Mouse (Mus musculus): ENCODE data around the gene Tfe3. TPM values are rescaled to one million over a fixed set of nuclear protein-coding genes. Genes with fewer than 3 reads are reported as not detected.
"Not testable (repeated sequence)": the region's sequence is repeated elsewhere in the genome, so short reads cannot be mapped to it uniquely, and the experiment has no call there.

Tfe3 gene
- polyA plus RNA-seq, 1 experiment from 2014 or later, result 17.3 TPM

DNA sequence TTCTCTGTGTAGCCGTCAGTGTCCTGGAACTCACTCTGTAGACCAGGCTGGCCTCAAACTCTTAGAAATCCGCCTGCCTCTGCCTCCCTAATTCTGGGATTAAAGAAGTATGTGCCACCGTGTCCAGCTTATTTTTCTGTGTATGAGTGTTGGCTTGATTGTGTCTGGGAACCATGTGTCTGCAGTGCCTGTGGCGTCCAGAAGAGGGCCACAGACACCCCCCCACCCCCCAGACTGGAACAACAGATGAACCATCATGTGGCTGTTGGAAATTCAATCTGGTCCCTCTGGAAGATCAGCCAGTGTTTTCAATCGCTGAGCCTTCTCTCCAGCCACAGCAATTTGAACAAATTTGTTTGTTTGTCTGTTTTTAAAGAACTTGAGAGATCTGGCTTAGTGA lies 18.9 kb upstream of the Tfe3 start:
- no peak for TF ChIP-seq EP300 (optimal IDR thresholded peaks at IDR 0.05)
- peak; percentile 49 for TF ChIP-seq CTCF (IDR thresholded peaks at IDR 0.05; ENCODE audit: low read depth)
- no peak for ATAC-seq (ENCODE audit: low FRiP score, low TSS enrichment)
- 52% methylated on average over 5 of the region's 5 CpGs for WGBS
- H3K4me1 ChIP-seq (replicated peaks; ENCODE audit: control insufficient read depth, insufficient read depth), result no peaks in the 10 kb centered on the region
- H3K9ac ChIP-seq (ENCODE audit: low read length), result no peak overlapping the region
- no peaks in the 10 kb centered on the region for H3K27me3 ChIP-seq (ENCODE audit: control insufficient read depth, insufficient read depth, low read length)
- DNase-seq (ENCODE audit: low spot score), result no peak
- no peak overlapping the region for H3K4me2 ChIP-seq (replicated peaks; ENCODE audit: low read depth)
- H3K27ac ChIP-seq (replicated peaks), result no peak overlapping the region
- H3K4me3 ChIP-seq (ENCODE audit: low read depth, low read length), result no peak overlapping the region
- no peaks in the 10 kb centered on the region for H3K36me3 ChIP-seq (ENCODE audit: control insufficient read depth, insufficient read depth, low read length)
- no peaks in the 10 kb centered on the region for H3K9me3 ChIP-seq (ENCODE audit: control insufficient read depth, low read length)

DNA sequence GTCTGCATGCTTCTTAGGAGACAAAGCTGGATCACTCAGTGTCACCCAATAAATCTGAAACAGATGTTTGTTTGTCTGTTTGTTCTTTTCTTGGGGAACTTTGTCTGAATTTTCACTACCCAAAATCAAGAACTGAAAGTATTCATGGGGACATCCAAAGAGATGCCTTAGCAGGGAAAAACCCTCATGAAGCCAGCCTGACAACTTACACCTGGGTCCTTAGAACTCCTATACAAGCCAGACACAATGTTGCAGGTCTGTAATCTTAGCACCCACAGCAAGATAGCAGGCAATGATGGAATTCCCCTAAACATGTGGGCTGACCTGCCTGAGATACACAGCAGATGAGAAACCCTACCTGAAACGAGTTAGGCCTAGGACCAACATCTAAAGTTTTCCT lies 17.4 kb upstream of the Tfe3 start:
- no peaks in the 10 kb centered on the region for H3K9me3 ChIP-seq (ENCODE audit: control insufficient read depth, low read length)
- no peaks in the 10 kb centered on the region for H3K36me3 ChIP-seq (ENCODE audit: control insufficient read depth, insufficient read depth, low read length)
- ATAC-seq (ENCODE audit: low FRiP score, low TSS enrichment) (no peak), DNase-seq (ENCODE audit: low spot score) (no peak)
- no peak overlapping the region for H3K27ac ChIP-seq (replicated peaks)
- no peak overlapping the region for H3K4me3 ChIP-seq (ENCODE audit: low read depth, low read length)
- H3K4me2 ChIP-seq (replicated peaks; ENCODE audit: low read depth), result no peak overlapping the region
- TF ChIP-seq EP300 (optimal IDR thresholded peaks at IDR 0.05) (no peak), CTCF (IDR thresholded peaks at IDR 0.05; ENCODE audit: low read depth) (no peak)
- H3K4me1 ChIP-seq (replicated peaks; ENCODE audit: control insufficient read depth, insufficient read depth), result no peaks in the 10 kb centered on the region
- WGBS, result 53% methylated on average over 1 of the region's 1 CpGs
- no peaks in the 10 kb centered on the region for H3K27me3 ChIP-seq (ENCODE audit: control insufficient read depth, insufficient read depth, low read length)
- no peak overlapping the region for H3K9ac ChIP-seq (ENCODE audit: low read length)

DNA sequence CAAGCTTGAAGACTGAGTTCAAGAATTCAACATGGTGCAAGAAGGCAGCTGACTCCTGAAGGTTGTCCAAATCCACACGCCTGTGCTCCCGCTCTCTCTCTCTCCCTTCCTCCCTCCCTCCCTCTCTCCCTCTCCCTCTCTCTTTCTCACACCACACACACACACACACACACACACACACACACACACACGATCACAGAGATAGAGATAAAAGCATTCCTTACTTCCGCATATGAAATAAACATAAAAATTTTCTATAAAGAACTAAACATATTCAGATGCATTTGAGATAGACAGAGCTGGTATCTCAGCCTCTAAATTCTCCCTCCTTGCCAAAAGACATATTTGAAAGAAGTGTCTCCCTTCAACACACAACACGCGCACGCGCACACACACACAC lies 16.9 kb upstream of the Tfe3 start:
- Histone ChIP-seq H3K9me3 (ENCODE audit: control insufficient read depth, low read length) (no peaks in the 10 kb centered on the region), H3K9ac (ENCODE audit: low read length) (no peak overlapping the region), H3K4me3 (ENCODE audit: low read depth, low read length) (no peak overlapping the region), H3K27ac (replicated peaks) (no peak overlapping the region), H3K4me2 (replicated peaks; ENCODE audit: low read depth) (no peak overlapping the region), H3K36me3 (ENCODE audit: control insufficient read depth, insufficient read depth, low read length) (no peaks in the 10 kb centered on the region), H3K4me1 (replicated peaks; ENCODE audit: control insufficient read depth, insufficient read depth) (no peaks in the 10 kb centered on the region), H3K27me3 (ENCODE audit: control insufficient read depth, insufficient read depth, low read length) (no peaks in the 10 kb centered on the region)
- TF ChIP-seq CTCF (IDR thresholded peaks at IDR 0.05; ENCODE audit: low read depth) (no peak), EP300 (optimal IDR thresholded peaks at IDR 0.05) (no peak)
- no peak for ATAC-seq (ENCODE audit: low FRiP score, low TSS enrichment)
- WGBS, result 80% methylated on average over 8 of the region's 8 CpGs
- no peak for DNase-seq (ENCODE audit: low spot score)

DNA sequence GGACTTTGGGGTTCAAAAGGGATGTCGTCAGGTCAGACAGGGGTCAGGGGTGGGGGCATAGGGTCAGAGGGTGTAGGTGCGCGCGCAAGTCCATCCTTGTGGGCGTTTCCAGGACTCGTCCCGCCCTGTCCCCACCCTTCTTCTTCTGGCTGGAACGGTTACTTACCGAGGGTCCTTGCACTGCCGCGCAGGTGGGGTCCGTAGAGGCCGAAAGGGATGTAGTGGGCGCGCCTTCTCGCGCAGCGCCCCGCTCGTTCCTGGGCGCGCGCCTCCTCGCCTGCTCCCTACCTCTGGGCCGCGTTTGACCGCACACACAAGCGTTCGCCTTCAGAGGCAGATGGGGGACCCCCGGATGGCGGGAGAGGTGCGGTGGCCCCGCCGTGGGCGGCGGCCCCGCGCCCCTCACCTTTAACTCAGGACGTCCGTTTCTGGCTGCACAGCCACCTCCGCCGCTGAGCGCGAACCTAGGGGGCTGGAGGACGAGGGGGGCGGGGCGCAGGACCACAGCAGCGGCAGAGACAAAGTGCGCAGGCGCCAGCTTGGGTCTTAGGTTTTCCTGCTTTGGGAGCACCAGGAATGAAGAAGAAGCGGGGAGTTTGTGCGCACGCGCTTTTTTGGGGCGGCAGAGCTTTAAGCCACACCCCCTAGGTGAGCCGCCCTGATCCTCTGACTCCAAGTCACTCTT lies 11.8 kb upstream of the Tfe3 start, which contains the start of gene Ccdc120:
Gene Ccdc120, minus strand, starts transcription at position 474 of the 685 bp plus-strand sequence.
- Histone ChIP-seq H3K4me3 (ENCODE audit: low read depth, low read length) (peak within 1 kb of the TSS; percentile 54), H3K27me3 (ENCODE audit: control insufficient read depth, insufficient read depth, low read length) (no peaks in the 10 kb centered on the region), H3K9me3 (ENCODE audit: control insufficient read depth, low read length) (no peaks in the 10 kb centered on the region), H3K27ac (replicated peaks) (no peak within 1 kb of the TSS), H3K36me3 (ENCODE audit: control insufficient read depth, insufficient read depth, low read length) (no peaks in the 10 kb centered on the region), H3K4me1 (replicated peaks; ENCODE audit: control insufficient read depth, insufficient read depth) (no peaks in the 10 kb centered on the region), H3K4me2 (replicated peaks; ENCODE audit: low read depth) (peak within 1 kb of the TSS; percentile 62), H3K9ac (ENCODE audit: low read length) (peak within 1 kb of the TSS; percentile 64)
- TF ChIP-seq EP300 (optimal IDR thresholded peaks at IDR 0.05) (no peak), CTCF (IDR thresholded peaks at IDR 0.05; ENCODE audit: low read depth) (no peak)
- WGBS, result 10% methylated on average over 31 of the region's 56 CpGs
- DNase-seq (ENCODE audit: low spot score) (peak; percentile 68), ATAC-seq (ENCODE audit: low FRiP score, low TSS enrichment) (peak; percentile 65)

DNA sequence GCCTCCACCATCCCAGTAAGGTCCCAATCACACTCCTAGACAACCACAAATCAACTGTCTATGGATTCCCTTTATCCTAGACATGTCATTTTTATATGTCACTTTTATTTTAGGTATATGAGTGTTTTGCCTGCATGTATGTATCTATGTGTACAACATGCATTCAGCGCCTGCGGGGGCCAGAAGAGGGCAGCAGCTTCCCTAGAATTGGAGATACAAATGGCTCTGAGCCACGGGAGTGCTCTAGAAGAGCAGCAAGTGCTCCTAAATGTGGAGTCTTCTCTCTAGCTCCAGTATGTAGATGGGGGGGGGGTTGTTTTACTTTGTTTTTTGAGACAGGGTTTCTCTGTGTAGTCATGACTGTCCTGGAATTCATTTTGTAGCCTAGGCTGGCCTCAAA lies 8.7 kb upstream of the Tfe3 start:
- H3K9me3 ChIP-seq (ENCODE audit: control insufficient read depth, low read length); H3K36me3 ChIP-seq (ENCODE audit: control insufficient read depth, insufficient read depth, low read length); H3K4me3 ChIP-seq (ENCODE audit: low read depth, low read length); H3K4me1 ChIP-seq (replicated peaks; ENCODE audit: control insufficient read depth, insufficient read depth); H3K9ac ChIP-seq (ENCODE audit: low read length); H3K27me3 ChIP-seq (ENCODE audit: control insufficient read depth, insufficient read depth, low read length); H3K27ac ChIP-seq (replicated peaks); H3K4me2 ChIP-seq (replicated peaks; ENCODE audit: low read depth): not testable (repeated sequence)
- ATAC-seq (ENCODE audit: low FRiP score, low TSS enrichment) (0 out of 2 replicates have a peak, but pooled peaks have one; percentile 51), DNase-seq (ENCODE audit: low spot score) (peak; percentile 12)
- peak; percentile 59 for TF ChIP-seq CTCF (IDR thresholded peaks at IDR 0.05; ENCODE audit: low read depth)
- WGBS, result 13% methylated on average over 3 of the region's 3 CpGs

DNA sequence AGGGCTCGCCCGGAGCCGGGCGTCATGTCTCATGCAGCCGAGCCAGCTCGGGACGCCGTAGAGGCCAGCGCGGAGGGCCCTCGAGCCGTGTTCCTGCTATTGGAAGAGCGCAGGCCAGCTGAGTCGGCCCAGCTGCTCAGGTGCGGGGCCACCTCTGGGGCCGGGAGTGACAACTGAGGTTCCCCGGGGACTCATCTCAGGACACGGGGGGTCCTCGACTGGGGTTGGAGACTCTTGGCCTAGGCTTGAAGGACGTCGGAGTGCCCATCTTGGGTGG lies 499 bp downstream of the Tfe3 start:
- 19% methylated on average over 16 of the region's 21 CpGs for WGBS
- no peak for DNase-seq (ENCODE audit: low spot score)
- H3K4me3 ChIP-seq (ENCODE audit: low read depth, low read length), result peak overlapping the region; percentile 54

More for the DNA sequence above, 499 bp downstream of the Tfe3 start:
- Histone ChIP-seq H3K9ac (ENCODE audit: low read length) (peak overlapping the region; percentile 71), H3K36me3 (ENCODE audit: control insufficient read depth, insufficient read depth, low read length) (no peaks in the 10 kb centered on the region), H3K4me2 (replicated peaks; ENCODE audit: low read depth) (peak overlapping the region; percentile 61), H3K27me3 (ENCODE audit: control insufficient read depth, insufficient read depth, low read length) (no peaks in the 10 kb centered on the region), H3K9me3 (ENCODE audit: control insufficient read depth, low read length) (no peaks in the 10 kb centered on the region), H3K27ac (replicated peaks) (peak overlapping the region; percentile 89), H3K4me1 (replicated peaks; ENCODE audit: control insufficient read depth, insufficient read depth) (no peaks in the 10 kb centered on the region)
- TF ChIP-seq CTCF (IDR thresholded peaks at IDR 0.05; ENCODE audit: low read depth) (no peak), EP300 (optimal IDR thresholded peaks at IDR 0.05) (no peak)
- no peak for ATAC-seq (ENCODE audit: low FRiP score, low TSS enrichment)

All from stomach, postnatal 0 days (tissue).